Mouse (Mus musculus) fibroblast of lung, adult 2 months (primary cell): Measurements from ENCODE around the gene Gm13078.

Experiments used
- DNase-seq: peaks from one replicate; pipeline ENCODE4 v3.0.0-alpha.2; 2011; ENCODE audit warnings: low read depth

Gene Gm13078

GRCm38 (mm10) chr4:143719155-143719554 lies at the start of gene Gm13078:
Gene Gm13078, plus strand, starts transcription at chr4:143719455.
- DNase-seq = no peak

DNA sequence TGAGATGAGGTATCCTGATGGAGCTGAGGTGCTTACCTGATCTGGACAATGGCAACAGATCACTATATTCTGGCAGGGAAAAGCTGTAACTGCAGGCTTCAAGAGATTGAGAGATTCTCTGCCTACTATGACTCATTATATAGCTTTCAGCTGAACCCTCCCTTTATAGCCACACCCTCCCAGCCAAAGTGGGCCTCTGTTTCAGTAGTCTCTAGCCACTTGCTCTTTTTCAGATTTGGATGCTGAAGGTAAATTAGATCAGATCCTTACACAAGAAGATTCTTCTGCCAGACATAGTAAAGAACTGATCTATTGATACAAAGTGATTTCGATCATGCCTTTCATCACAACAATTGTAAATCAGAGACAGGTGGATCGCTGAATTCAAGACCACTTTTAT lies 16.6 kb upstream of the Gm13078 start, which contains the start of gene Gm13089:
TSS of gene Gm13089 (minus strand) at position 101 of the 400 bp plus-strand sequence.
- DNase-seq = no peak
